Mouse (Mus musculus) spleen, adult 12 weeks (tissue): Measurements from ENCODE around the gene Ankrd22.

Experiments
- DNase-seq: peaks from one replicate; pipeline ENCODE4 v3.0.0; 2022; ENCODE audit warnings: low spot score

The Ankrd22 gene

DNA sequence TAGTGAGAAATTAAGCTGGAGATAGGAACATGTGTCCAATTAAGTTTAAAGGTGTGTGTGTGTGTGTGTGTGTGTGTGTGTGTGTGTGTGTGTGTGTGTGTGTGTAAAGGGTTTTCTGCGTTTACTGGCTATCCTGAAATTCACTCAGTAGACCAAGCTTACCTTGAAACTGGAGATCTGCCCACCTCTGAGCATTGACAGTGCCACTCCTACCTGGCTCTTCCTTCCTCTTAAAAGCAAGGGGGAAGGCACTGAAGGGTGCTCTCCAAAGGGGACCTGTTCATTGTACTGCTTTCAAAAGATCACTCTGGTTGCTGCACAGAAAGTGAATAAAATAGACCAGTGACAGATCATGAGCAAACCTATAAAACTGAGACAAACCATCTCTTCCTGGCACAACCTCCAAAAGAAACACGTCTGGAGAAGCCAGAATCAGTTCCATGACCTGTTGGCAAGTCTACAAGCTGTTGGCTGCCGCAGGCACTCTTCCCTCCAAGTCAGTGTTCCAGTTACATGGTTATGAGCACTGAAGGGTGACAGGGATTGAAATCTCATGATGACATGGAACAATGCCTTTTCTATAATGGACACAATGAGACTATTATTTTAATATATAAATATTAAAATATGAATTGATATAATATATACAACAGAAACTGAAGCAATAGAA, 76.7 kb downstream of the Ankrd22 start:
- no peak for DNase-seq

- DNase-seq = no peak
Measured at GRCm38 (mm10) chr19:34078130-34078529, 87.7 kb downstream of the Ankrd22 start.

- no peak for DNase-seq
Measured at GRCm38 (mm10) chr19:34074239-34074638, 91.6 kb downstream of the Ankrd22 start.
